Mouse (Mus musculus) embryonic facial prominence, embryonic 14.5 days (tissue): Measurements from ENCODE around the gene Vamp1. TPM values are rescaled to one million over a fixed set of nuclear protein-coding genes. Genes with fewer than 3 reads are reported as not detected.

Source experiments
- ATAC-seq: fragments of 200-750 bp; cut with Nextera tagmentation; 2 replicates; pipeline ENCODE4 v1.8.0; 2017; ENCODE audit warnings: low read depth, moderate number of reproducible peaks, moderate TSS enrichment
- DNase-seq: peaks from one replicate; pipeline ENCODE4 v3.0.0-alpha.2; 2015; ENCODE audit warnings: low spot score
- H3K27ac ChIP-seq: fragments of 300-500 bp; sonication (generic); replicated peaks from 2 replicates; pipeline ENCODE4 v1.5.1; 2014; ENCODE audit warnings: low read depth, mild to moderate bottlenecking, low read length, moderate library complexity
- H3K27me3 ChIP-seq: fragments of 300-500 bp; sonication (generic); replicated peaks from 2 replicates; pipeline ENCODE4 v1.6.1; 2014; ENCODE audit warnings: low read length; ENCODE audit not compliant: control insufficient read depth, insufficient read depth
- H3K36me3 ChIP-seq: fragments of 300-500 bp; sonication (generic); 2 replicates; pipeline ENCODE4 v1.6.1; 2014; ENCODE audit warnings: low read length, mixed read lengths; ENCODE audit not compliant: control insufficient read depth, insufficient read depth
- H3K4me1 ChIP-seq: fragments of 300-500 bp; sonication (generic); 2 replicates; pipeline ENCODE4 v1.6.1; 2014; ENCODE audit warnings: antibody characterized with exemption, low read length; ENCODE audit not compliant: control insufficient read depth, insufficient read depth
- H3K4me2 ChIP-seq: fragments of 300-500 bp; sonication (generic); 2 replicates; pipeline ENCODE4 v1.6.1; 2014; ENCODE audit warnings: low read depth, mild to moderate bottlenecking, low read length, moderate library complexity, mixed read lengths
- H3K4me3 ChIP-seq: fragments of 300-500 bp; sonication (generic); 2 replicates; pipeline ENCODE4 v1.5.1; 2014; ENCODE audit warnings: low read depth, mild to moderate bottlenecking, low read length
- H3K9ac ChIP-seq: fragments of 300-500 bp; sonication (generic); 2 replicates; pipeline ENCODE4 v1.6.1; 2014; ENCODE audit warnings: low read depth, mild to moderate bottlenecking, low read length, moderate library complexity, mixed read lengths
- H3K9me3 ChIP-seq: fragments of 300-500 bp; sonication (generic); 2 replicates; pipeline ENCODE4 v1.6.1; 2016; ENCODE audit warnings: low read length; ENCODE audit not compliant: control insufficient read depth
- WGBS: fragments of 180-500 bp; shearing (Covaris S2); extraction: QIAGEN DNeasy Blood & Tissue Kit; methylation state at CpG from one replicate; pipeline ENCODE4 v1.1.7; 2014; 5-methylcytosine and 5-hydroxymethylcytosine counted together
- polyA plus RNA-seq: library from polyadenylated mRNA; unstranded; fragments of >200 nt; fragmentation: Nextera tagmentation; extraction: Ambion mirVana; gene quantifications from 2 replicates; pipeline ENCODE4 v1.2.1, GENCODE M21; 2014

The Vamp1 gene
- polyA plus RNA-seq, 1 experiment from 2014 or later, result 2.7 TPM

DNA sequence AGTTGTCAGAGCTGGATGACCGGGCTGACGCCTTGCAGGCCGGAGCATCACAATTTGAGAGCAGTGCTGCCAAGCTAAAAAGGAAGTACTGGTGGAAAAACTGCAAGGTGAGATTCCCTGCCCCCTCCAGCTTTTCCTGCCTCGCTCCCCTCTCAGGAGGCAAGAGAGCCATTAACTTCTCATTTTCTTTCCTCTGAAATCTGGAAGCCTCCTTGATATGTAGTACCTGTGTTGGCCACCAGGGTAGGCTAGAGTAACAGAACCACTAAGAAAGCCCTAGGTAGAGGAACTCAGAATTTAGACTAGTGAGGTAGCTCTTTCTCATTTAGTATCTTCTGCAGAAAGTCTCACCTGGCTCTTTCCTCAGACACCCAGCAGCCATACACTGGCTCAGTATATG lies 3.6 kb downstream of the Vamp1 start:
- H3K9me3 ChIP-seq, result no peaks in the 10 kb centered on the region
- no peak overlapping the region for H3K4me3 ChIP-seq
- no peak for ATAC-seq
- H3K36me3 ChIP-seq, result no peaks in the 10 kb centered on the region
- peak; percentile 54 for DNase-seq
- H3K4me2 ChIP-seq, result no peak overlapping the region
- no peak overlapping the region for H3K27ac ChIP-seq
- H3K27me3 ChIP-seq, result 0 out of 2 replicates have a peak, but pooled peaks cover 12% of the 10 kb centered on the region
- WGBS, result 78% methylated on average over 4 of the region's 4 CpGs
- no peaks in the 10 kb centered on the region for H3K4me1 ChIP-seq
- no peak overlapping the region for H3K9ac ChIP-seq

GRCm38 (mm10) chr6:125221115-125221745 lies 5.9 kb downstream of the Vamp1 start:
- 85% methylated on average over 20 of the region's 20 CpGs for WGBS
- Histone ChIP-seq H3K27ac (no peak overlapping the region), H3K4me2 (no peak overlapping the region), H3K9ac (no peak overlapping the region), H3K27me3 (0 out of 2 replicates have a peak, but pooled peaks cover 6% of the 10 kb centered on the region), H3K36me3 (no peaks in the 10 kb centered on the region), H3K4me1 (no peaks in the 10 kb centered on the region), H3K4me3 (no peak overlapping the region), H3K9me3 (no peaks in the 10 kb centered on the region)
- no peak for ATAC-seq
- no peak for DNase-seq

DNA sequence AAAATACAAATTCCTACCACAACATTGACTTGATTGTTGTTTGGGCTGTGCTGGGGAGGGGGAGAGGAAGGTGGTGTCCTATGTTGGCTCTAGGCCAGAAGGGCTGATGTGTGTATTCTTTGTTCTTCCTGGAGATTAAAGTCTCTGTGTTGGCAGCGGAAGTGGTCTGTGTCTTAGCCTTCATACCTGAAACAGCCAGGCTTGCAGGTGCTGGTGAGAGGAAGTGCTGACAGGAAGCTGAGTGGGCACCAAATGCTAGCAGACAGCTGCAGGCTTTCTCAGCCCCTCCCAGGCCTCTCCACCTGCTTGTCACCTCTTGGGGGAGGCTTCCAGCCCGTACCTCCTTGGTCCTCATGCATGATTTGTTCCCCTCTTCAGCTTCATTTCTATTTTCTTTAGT lies 6.8 kb downstream of the Vamp1 start:
- Histone ChIP-seq H3K9ac (no peak overlapping the region), H3K36me3 (no peaks in the 10 kb centered on the region), H3K4me1 (no peaks in the 10 kb centered on the region), H3K4me3 (no peak overlapping the region), H3K27ac (no peak overlapping the region), H3K27me3 (no peaks in the 10 kb centered on the region), H3K4me2 (no peak overlapping the region), H3K9me3 (no peaks in the 10 kb centered on the region)
- DNase-seq, result peak; percentile 42
- peak; percentile 41; the same call in 1 of the 2 replicates for ATAC-seq
- 62% methylated on average over 2 of the region's 2 CpGs for WGBS

DNA sequence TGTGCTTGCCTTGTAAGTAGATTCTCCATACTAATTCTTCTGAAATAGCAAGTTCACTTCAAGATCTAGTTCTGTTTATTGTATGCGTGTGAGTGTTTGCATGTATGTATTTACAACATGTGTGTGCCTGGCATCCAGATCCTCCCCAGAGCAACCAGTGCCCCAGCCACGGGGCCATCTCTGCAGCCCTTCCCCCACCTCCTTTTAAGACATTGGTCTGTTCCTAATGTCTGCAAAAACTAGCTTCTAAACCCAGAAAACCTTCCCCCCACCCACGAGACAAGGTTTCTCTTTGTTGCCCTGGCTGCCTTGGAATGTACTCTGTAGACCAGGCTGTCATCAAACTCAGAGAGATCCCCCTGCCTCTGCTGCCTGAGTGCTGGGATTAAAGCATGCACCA lies 7.2 kb downstream of the Vamp1 start:
- DNase-seq (no peak), ATAC-seq (no peak)
- Histone ChIP-seq H3K4me2 (no peak overlapping the region), H3K27me3 (no peaks in the 10 kb centered on the region), H3K27ac (no peak overlapping the region), H3K4me3 (no peak overlapping the region), H3K9ac (no peak overlapping the region), H3K36me3 (no peaks in the 10 kb centered on the region), H3K4me1 (no peaks in the 10 kb centered on the region), H3K9me3 (no peaks in the 10 kb centered on the region)
- 76% methylated on average over 3 of the region's 3 CpGs for WGBS

DNA sequence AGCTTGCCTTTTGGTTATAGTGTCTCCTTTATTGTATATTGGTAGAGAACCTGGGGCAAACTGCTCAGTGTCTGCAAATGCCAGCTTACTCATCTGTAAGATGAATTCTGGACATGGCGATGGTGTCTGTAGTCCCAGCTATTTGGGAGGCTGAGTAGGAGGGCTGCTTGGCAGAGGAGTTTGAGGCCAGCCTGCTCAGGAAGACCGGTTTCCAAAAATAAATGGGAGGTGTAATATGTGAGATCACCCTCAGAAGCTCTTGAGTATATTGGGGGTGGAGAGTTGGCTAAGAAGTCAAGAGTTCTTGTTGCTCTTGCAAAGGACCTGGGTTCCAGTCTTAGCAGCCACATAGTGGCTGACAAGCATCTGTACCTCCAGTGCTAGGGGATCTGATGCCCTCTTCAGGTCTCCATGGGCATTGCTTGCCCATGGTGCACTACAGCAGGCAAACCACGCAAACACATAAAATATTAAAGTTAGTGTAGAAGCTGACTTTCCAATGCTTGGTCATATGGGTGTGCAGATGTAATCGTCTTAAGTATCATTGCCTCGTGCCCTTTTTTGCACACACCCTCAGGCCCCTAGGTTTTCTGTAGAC lies 10.3 kb downstream of the Vamp1 start:
- no peak for DNase-seq
- H3K4me2 ChIP-seq, result no peak overlapping the region
- no peaks in the 10 kb centered on the region for H3K36me3 ChIP-seq
- no peaks in the 10 kb centered on the region for H3K4me1 ChIP-seq
- H3K4me3 ChIP-seq, result no peak overlapping the region
- H3K9ac ChIP-seq, result no peak overlapping the region
- 88% methylated on average over 5 of the region's 5 CpGs for WGBS
- no peaks in the 10 kb centered on the region for H3K27me3 ChIP-seq
- ATAC-seq, result no peak
- no peaks in the 10 kb centered on the region for H3K9me3 ChIP-seq
- H3K27ac ChIP-seq, result no peak overlapping the region

DNA sequence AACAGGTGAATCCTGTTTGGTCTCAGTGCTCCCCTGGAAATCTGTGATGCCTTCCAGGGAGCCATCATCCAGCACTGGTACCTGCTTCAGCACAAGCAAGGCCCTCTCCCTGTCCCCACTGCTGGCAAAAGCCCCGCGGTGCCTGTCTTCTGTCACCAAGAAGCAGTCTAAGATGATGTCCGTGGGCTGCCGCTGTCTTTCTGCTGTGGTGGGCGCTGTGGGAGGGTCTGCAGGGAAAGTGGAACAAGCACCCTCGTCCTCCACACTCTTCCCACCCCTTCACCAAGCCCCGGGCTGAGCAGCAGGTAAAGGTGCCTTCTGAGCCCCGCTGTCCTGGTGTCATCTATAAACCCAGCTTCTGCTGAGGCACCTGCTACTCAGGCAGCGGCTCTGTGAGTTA lies 15.2 kb downstream of the Vamp1 start:
- Histone ChIP-seq H3K27me3 (no peaks in the 10 kb centered on the region), H3K4me2 (peak overlapping the region; percentile 94; the same call in 1 of the 2 replicates), H3K4me1 (peaks cover 6% of the 10 kb centered on the region; the same call in 1 of the 2 replicates), H3K27ac (no peak overlapping the region), H3K9me3 (no peaks in the 10 kb centered on the region), H3K36me3 (no peaks in the 10 kb centered on the region), H3K4me3 (no peak overlapping the region), H3K9ac (peak overlapping the region; percentile 19; the same call in 1 of the 2 replicates)
- WGBS, result 64% methylated on average over 9 of the region's 9 CpGs
- DNase-seq (no peak), ATAC-seq (no peak)

DNA sequence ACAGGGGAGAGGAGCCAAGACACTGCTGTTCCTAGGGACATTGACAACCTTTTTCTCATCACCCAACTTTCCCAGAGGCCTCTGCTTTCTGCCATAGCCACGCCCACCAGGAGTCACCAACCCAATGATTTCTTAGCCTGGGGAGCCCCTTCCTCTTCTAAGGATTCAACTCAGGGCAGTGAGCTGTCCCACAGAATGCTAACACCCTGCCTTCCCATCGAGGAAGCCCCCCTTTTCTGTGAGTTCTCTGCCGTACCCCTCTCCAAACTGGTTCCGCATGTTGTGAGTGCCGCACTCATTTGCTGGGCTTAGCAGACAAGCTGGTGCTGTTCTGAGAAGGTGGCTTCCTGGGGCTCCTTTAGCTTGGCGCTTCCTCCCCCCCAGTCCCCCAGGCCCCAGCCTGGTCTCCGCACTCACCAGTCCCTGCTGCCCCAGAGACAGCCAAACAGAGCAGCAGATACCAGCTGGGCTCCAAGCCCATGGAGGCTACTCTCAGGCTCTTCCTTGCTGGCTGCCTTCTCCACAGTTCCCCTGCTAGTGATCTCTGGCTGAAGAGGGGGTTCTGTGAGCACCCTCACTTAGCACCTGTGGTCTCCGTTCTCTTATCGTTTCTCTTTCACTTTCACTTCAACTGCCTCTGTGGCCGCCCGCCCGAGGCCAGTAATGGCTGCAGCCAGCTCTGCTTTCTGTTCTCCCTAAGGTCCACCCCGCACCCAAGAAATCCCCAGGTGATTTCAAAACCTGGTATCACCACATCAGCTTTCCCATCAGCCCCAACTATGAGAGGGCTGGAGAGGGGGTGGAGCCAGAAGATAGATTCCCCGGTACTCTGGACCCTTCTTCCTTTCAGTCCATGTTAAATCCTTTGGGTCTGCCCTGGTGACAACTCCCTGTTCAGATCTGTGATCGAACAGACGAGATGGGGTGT lies 16.0 kb downstream of the Vamp1 start, which contains the start of gene Tapbpl:
Gene Tapbpl, minus strand, starts transcription at position 744 of the 928 bp plus-strand sequence.
- 7% methylated on average over 16 of the region's 16 CpGs for WGBS
- peak; percentile 84 for DNase-seq
- no peaks in the 10 kb centered on the region for H3K9me3 ChIP-seq
- H3K9ac ChIP-seq, result peak within 1 kb of the TSS; percentile 73
- peak within 1 kb of the TSS; percentile 94 for H3K4me2 ChIP-seq
- peak within 1 kb of the TSS; percentile 50 for H3K4me3 ChIP-seq
- ATAC-seq, result peak; percentile 41; the same call in 1 of the 2 replicates
- H3K36me3 ChIP-seq, result no peaks in the 10 kb centered on the region
- no peaks in the 10 kb centered on the region for H3K27me3 ChIP-seq
- H3K4me1 ChIP-seq, result peaks cover 6% of the 10 kb centered on the region; the same call in 1 of the 2 replicates
- peak within 1 kb of the TSS; percentile 67 for H3K27ac ChIP-seq

DNA sequence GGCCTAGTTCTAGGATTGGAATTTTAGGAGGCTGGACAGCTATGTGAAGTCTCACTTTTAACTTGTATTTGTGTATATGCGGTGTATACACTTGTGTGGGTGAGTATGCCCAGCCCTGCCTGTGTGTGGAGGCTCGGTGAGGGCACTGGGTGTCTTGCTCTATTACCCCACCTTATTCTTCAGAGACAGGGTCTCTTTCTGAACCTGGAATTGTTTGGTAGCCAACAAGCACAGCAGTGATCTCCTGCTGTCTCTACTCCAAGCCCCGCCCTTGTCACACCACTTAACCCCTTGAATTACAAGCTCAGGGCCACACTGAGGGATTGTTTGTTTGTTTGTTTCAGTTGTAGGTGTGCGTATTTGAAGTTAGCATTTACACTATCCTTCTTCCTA lies 16.7 kb downstream of the Vamp1 start:
- H3K9ac ChIP-seq, result peak overlapping the region; percentile 73
- H3K4me3 ChIP-seq, result peak overlapping the region; percentile 50
- DNase-seq (no peak), ATAC-seq (no peak)
- H3K9me3 ChIP-seq, result no peaks in the 10 kb centered on the region
- no peaks in the 10 kb centered on the region for H3K27me3 ChIP-seq
- no peak overlapping the region for H3K27ac ChIP-seq
- H3K4me1 ChIP-seq, result peaks cover 6% of the 10 kb centered on the region; the same call in 1 of the 2 replicates
- 53% methylated on average over 4 of the region's 4 CpGs for WGBS
- peak overlapping the region; percentile 94 for H3K4me2 ChIP-seq
- H3K36me3 ChIP-seq, result no peaks in the 10 kb centered on the region
